20 mouse cellular contexts compared by ENCODE assay signal in genomic region chr9:25260979-25261378, GRCm38 (mm10). TPM values are rescaled to one million over a fixed set of nuclear protein-coding genes. Genes with fewer than 3 reads are reported as not detected.
A peak's percentile ranks its signal among the peaks of the same experiment; 100 is the strongest.
DNase-seq lines count a peak whose midpoint lies in the region; ATAC-seq and TF ChIP-seq lines count a peak whose summit lies in the region.
"Had no signal": no experiment of that assay in that cellular context is flagged by ENCODE, and none has a peak within 500 bp of the region (broad histone marks: within the 10 kb centered on the region; RNA-seq: fewer than 3 reads in every experiment).

No protein-coding gene starts in this region.

- H3K9me3 ChIP-seq in heart, embryonic 10.5 days: no peaks in the 10 kb centered on the region
- H3K9me3 ChIP-seq: embryonic facial prominence, embryonic 13.5 days; forebrain, embryonic 12.5 days; hindbrain, embryonic 13.5 days had no signal

- peak; percentile 21 for ATAC-seq in CD4-positive, CD25-positive, alpha-beta regulatory T cell, adult 4 months
- ATAC-seq in common myeloid progenitor, adult 5-6 weeks (replicated peaks; ENCODE audit: low read depth, poor library complexity, severe bottlenecking): peak; percentile 65; the same call in 1 of the 2 replicates
- ATAC-seq: forebrain, postnatal 0 days; hindbrain, postnatal 0 days; intestine, embryonic 16.5 days had no signal

- peaks cover 100% of the 10 kb centered on the region for H3K79me2 ChIP-seq in macrophage (ENCODE audit: inconsistent target)

- no peaks in the 10 kb centered on the region for H3K27me3 ChIP-seq in splenic B cell, adult 2 months (ENCODE audit: control insufficient read depth, insufficient read depth, low read length, poor library complexity, severe bottlenecking)
- no peaks in the 10 kb centered on the region for H3K27me3 ChIP-seq in heart, embryonic 10.5 days (ENCODE audit: insufficient read depth, poor library complexity, severe bottlenecking)
- H3K27me3 ChIP-seq: embryonic facial prominence, embryonic 13.5 days; forebrain, embryonic 12.5 days; hindbrain, embryonic 13.5 days had no signal

- H3K27ac ChIP-seq in macrophage: peak overlapping the region; percentile 46
- H3K27ac ChIP-seq in gastrocnemius, adult 2 months: no peak overlapping the region
- no peak overlapping the region for H3K27ac ChIP-seq in heart, embryonic 10.5 days
- H3K27ac ChIP-seq: embryonic facial prominence, embryonic 13.5 days; forebrain, embryonic 12.5 days; hindbrain, embryonic 13.5 days; hindbrain, postnatal 0 days had no signal

- no peaks in the 10 kb centered on the region for H3K4me1 ChIP-seq in heart, embryonic 10.5 days
- H3K4me1 ChIP-seq: embryonic facial prominence, embryonic 13.5 days; forebrain, embryonic 12.5 days; hindbrain, embryonic 13.5 days had no signal

- peak; percentile 42 for DNase-seq in splenic B cell, adult 2 months (ENCODE audit: low read depth, low spot score)
- DNase-seq in gastrocnemius, adult 2 months: no peak
- DNase-seq in frontal cortex, postnatal 14 days (ENCODE audit: low spot score in 2 of 2): no peak
- no peak for DNase-seq in heart, embryonic 10.5 days (ENCODE audit: low spot score)
- DNase-seq: adrenal gland, postnatal 14 days; cerebellum, adult 11-12 months; cerebellum, adult 9-10 months; cerebellum, postnatal 25 days; forebrain, postnatal 0 days; gastrocnemius, postnatal 10 days; heart, postnatal 10 days; heart, postnatal 4 days had no signal

- peaks cover 20% of the 10 kb centered on the region for H3K36me3 ChIP-seq in macrophage (ENCODE audit: inconsistent target)
- no peaks in the 10 kb centered on the region for H3K36me3 ChIP-seq in splenic B cell, adult 2 months (ENCODE audit: control insufficient read depth, insufficient read depth, low read length, poor library complexity, severe bottlenecking)
- peaks cover 11% of the 10 kb centered on the region; the same call in 1 of the 2 replicates for H3K36me3 ChIP-seq in heart, embryonic 10.5 days

- no peak for TF ChIP-seq CTCF in gastrocnemius, adult 2 months (IDR thresholded peaks at IDR 0.05)

- H3K4me3 ChIP-seq in macrophage (ENCODE audit: inconsistent target): no peak overlapping the region
- H3K4me3 ChIP-seq in gastrocnemius, adult 2 months: no peak overlapping the region
- H3K4me3 ChIP-seq in heart, embryonic 10.5 days: no peak overlapping the region
- H3K4me3 ChIP-seq: embryonic facial prominence, embryonic 13.5 days; forebrain, embryonic 12.5 days; hindbrain, embryonic 13.5 days had no signal

- intact Hi-C loops in gastrocnemius, adult 2 months (cut with DNase I): no loop called here

RNA-seq across cellular contexts. Expression of gene Sept7, which starts 8.7 kb away (rescaled TPM):
- polyA plus RNA-seq in CD4-positive, CD25-positive, alpha-beta regulatory T cell, adult 4 months (2017; shearing (Covaris generic)): 100 to 1,000 TPM; 401 to 415 TPM
- 321 and 329 TPM in 2 replicates for total RNA-seq in common myeloid progenitor, adult 5-6 weeks (2017)
- total RNA-seq in macrophage (2018; cell fraction: chromatin; rRNA removed): 100 to 1,000 TPM; 143 to 360 (median 205) TPM
- total RNA-seq in macrophage (2018; cell fraction: cytosol; rRNA removed): 100 to 1,000 TPM; 119 to 155 (median 138) TPM
- 100 to 1,000 TPM; 111 to 243 (median 161) TPM for total RNA-seq in macrophage (2018; cell fraction: nucleus; rRNA removed)
- polyA plus RNA-seq in macrophage (2018): 119 to 225 TPM (median 205 TPM) in 3 replicates
- total RNA-seq in gastrocnemius, adult 2 months (2021): 10 to 100 TPM; 69.5 to 88.3 TPM
- 258 and 291 TPM in 2 replicates for polyA plus RNA-seq in heart, embryonic 10.5 days (2016; fragmentation: Nextera tagmentation; extraction: Ambion mirVana)
